Comparison of ENCODE assay signal across 8 mouse cellular contexts in genomic region chr11:76201761-76202674, GRCm38 (mm10). TPM values are rescaled to one million over a fixed set of nuclear protein-coding genes. Genes with fewer than 3 reads are reported as not detected.
A peak's percentile ranks its signal among the peaks of the same experiment; 100 is the strongest.
DNase-seq lines count a peak whose midpoint lies in the region; ATAC-seq lines count a peak whose summit lies in the region.

No protein-coding gene starts in this region.

- peak overlapping the region; percentile 91 for H3K27ac ChIP-seq in hindbrain, embryonic 13.5 days

- peak; percentile 86 for DNase-seq in NIH3T3 (ENCODE audit: low read depth)
- DNase-seq in cerebellum, postnatal 25 days = peak; percentile 93 to 96
- DNase-seq in frontal cortex, postnatal 25 days (ENCODE audit: low spot score in 2 of 2) = peak; percentile 54 to 62
- DNase-seq in layer of hippocampus, postnatal 25 days (ENCODE audit: extremely low spot score in 1 of 2, low spot score in 1 of 2) = peak; percentile 69 to 75
- peak; percentile 89 for DNase-seq in lung, postnatal 14 days
- DNase-seq in ovary, postnatal 14 days (ENCODE audit: low spot score) = peak; percentile 72
- DNase-seq in thymus, postnatal 14 days = peak; percentile 31

- H3K4me1 ChIP-seq in hindbrain, embryonic 13.5 days (replicated peaks) = peaks cover 22% of the 10 kb centered on the region

- H3K4me2 ChIP-seq in hindbrain, embryonic 13.5 days = peak overlapping the region; percentile 84

- ATAC-seq in hindbrain, embryonic 13.5 days (ENCODE audit: low FRiP score) = peak; percentile 98

- H3K9me3 ChIP-seq in hindbrain, embryonic 13.5 days = no peaks in the 10 kb centered on the region

- H3K27me3 ChIP-seq in hindbrain, embryonic 13.5 days = peaks cover 9% of the 10 kb centered on the region; the same call in 1 of the 2 replicates

- H3K4me3 ChIP-seq in hindbrain, embryonic 13.5 days = peak overlapping the region; percentile 92

- peaks cover 26% of the 10 kb centered on the region for H3K36me3 ChIP-seq in hindbrain, embryonic 13.5 days

- H3K9ac ChIP-seq in hindbrain, embryonic 13.5 days = peak overlapping the region; percentile 96

- under 1% methylated on average over 86 of the region's 90 CpGs for WGBS in hindbrain, embryonic 13.5 days

RNA-seq across cellular contexts. Expression of gene Dbil5, which starts 15.4 kb away (rescaled TPM):
- 0.62 and 1.4 TPM in 2 replicates for polyA plus RNA-seq in hindbrain, embryonic 13.5 days (2015; fragmentation: Nextera tagmentation; extraction: Ambion mirVana)
- 1 to 10 TPM; 1.2 to 1.4 TPM for total RNA-seq in layer of hippocampus, postnatal 25 days (2021)

RNA-seq across cellular contexts. Expression of gene Gemin4, which starts 15.4 kb away (rescaled TPM):
- 12.6 and 15.6 TPM in 2 replicates for polyA plus RNA-seq in hindbrain, embryonic 13.5 days (2015; fragmentation: Nextera tagmentation; extraction: Ambion mirVana)
- total RNA-seq in layer of hippocampus, postnatal 25 days (2021) = 10 to 100 TPM in 1 of 2 experiments, 1 to 10 TPM in 1; 7.2 to 11.7 TPM

RNA-seq across cellular contexts. Expression of gene Fam57a, which starts 22.5 kb away (rescaled TPM):
- polyA plus RNA-seq in hindbrain, embryonic 13.5 days (2015; fragmentation: Nextera tagmentation; extraction: Ambion mirVana) = 26.0 and 26.2 TPM in 2 replicates
- 10 to 100 TPM; 18.6 to 22.0 TPM for total RNA-seq in layer of hippocampus, postnatal 25 days (2021)

RNA-seq across cellular contexts. Expression of gene Vps53, which starts 22.6 kb away (rescaled TPM):
- polyA plus RNA-seq in hindbrain, embryonic 13.5 days (2015; fragmentation: Nextera tagmentation; extraction: Ambion mirVana) = 65.9 and 67.2 TPM in 2 replicates
- 10 to 100 TPM; 90.3 to 94.4 TPM for total RNA-seq in layer of hippocampus, postnatal 25 days (2021)

RNA-seq across cellular contexts. Expression of gene Mrm3, which starts 41.5 kb away (rescaled TPM):
- 20.0 and 20.4 TPM in 2 replicates for polyA plus RNA-seq in hindbrain, embryonic 13.5 days (2015; fragmentation: Nextera tagmentation; extraction: Ambion mirVana)
- 10 to 100 TPM; 17.2 to 17.4 TPM for total RNA-seq in layer of hippocampus, postnatal 25 days (2021)

Comparison
In these comparisons a context has a peak if more than half of its experiments do, and no peak if none do; other contexts are left out.
1. Peak in every context shown above with its lines: DNase-seq, ATAC-seq, H3K4me3 ChIP-seq and H3K27ac ChIP-seq.
2. DNase-seq: peak in every context shown above with its lines; median percentile 94 in cerebellum, postnatal 25 days; 89 in lung, postnatal 14 days; 86 in NIH3T3; 72 in layer of hippocampus, postnatal 25 days; 72 in ovary, postnatal 14 days; 58 in frontal cortex, postnatal 25 days; 31 in thymus, postnatal 14 days.